ENCODE assay signal across 30 mouse cellular contexts in the genomic region with DNA sequence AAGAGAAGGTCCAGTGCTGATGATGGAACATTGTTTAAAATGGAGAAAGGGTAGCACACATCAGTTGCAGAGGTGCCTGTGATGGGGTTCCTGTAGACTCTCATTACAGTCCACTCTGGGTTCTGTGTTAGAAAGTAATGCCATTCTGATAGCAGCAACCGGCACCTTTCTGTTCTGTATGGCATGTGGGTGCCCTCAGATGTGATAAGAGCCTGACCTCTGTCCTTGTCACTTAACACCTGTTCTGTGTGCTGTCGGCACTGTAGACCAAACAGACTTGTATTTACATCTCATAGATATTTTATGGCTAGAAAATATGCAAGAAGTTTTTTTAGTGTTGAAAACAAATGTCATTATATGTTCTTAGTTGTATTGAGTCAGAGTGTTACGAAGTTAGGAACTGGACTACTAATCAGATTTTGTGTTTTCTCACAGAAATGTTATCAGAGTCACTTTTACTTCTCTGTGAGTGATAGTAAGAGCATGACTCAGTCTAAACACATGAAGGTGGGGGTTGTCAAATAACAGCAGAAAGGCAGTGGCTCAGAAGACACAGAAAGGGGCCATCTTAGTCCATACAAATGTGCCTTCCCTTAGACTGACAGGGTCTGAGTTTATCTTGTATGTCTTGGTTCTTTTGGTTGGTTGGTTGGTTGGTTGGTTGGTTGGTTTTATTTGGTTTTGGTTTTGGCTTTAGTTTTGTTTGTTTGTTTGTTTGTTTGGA. TPM values are rescaled to one million over a fixed set of nuclear protein-coding genes. Genes with fewer than 3 reads are reported as not detected.
A peak's percentile ranks its signal among the peaks of the same experiment; 100 is the strongest.
DNase-seq lines count a peak whose midpoint lies in the region; ATAC-seq lines count a peak whose summit lies in the region.
"Had no signal": no experiment of that assay in that cellular context is flagged by ENCODE, and none has a peak within 500 bp of the region (broad histone marks: within the 10 kb centered on the region; RNA-seq: fewer than 3 reads in every experiment).

No protein-coding gene starts in this region.

- H3K9me3 ChIP-seq in heart, embryonic 12.5 days (replicated peaks), result no peaks in the 10 kb centered on the region
- no peaks in the 10 kb centered on the region for H3K9me3 ChIP-seq in liver, embryonic 12.5 days (replicated peaks)
- H3K9me3 ChIP-seq in liver, embryonic 16.5 days (replicated peaks; ENCODE audit: control insufficient read depth, low read length), result no peaks in the 10 kb centered on the region
- H3K9me3 ChIP-seq in midbrain, embryonic 10.5 days (replicated peaks), result no peaks in the 10 kb centered on the region
- H3K9me3 ChIP-seq: embryonic facial prominence, embryonic 13.5 days; embryonic facial prominence, embryonic 15.5 days; forebrain, embryonic 10.5 days; forebrain, embryonic 12.5 days; G1E had no signal

- H3K36me3 ChIP-seq in heart, embryonic 12.5 days, result peaks cover 36% of the 10 kb centered on the region
- peaks cover 24% of the 10 kb centered on the region for H3K36me3 ChIP-seq in liver, embryonic 12.5 days
- H3K36me3 ChIP-seq in liver, embryonic 16.5 days (ENCODE audit: control insufficient read depth, insufficient read depth), result peaks cover 2% of the 10 kb centered on the region; the same call in 1 of the 2 replicates
- peaks cover 33% of the 10 kb centered on the region for H3K36me3 ChIP-seq in midbrain, embryonic 10.5 days

- DNase-seq in heart, adult 11 months, result peak; percentile 49
- DNase-seq in liver, result no peak
- no peak for DNase-seq in midbrain, embryonic 10.5 days (ENCODE audit: low spot score)
- no peak for DNase-seq in adrenal gland, postnatal 10 days
- DNase-seq: adrenal gland, adult 2 months; adrenal gland, postnatal 14 days; adrenal gland, postnatal 36 days; B cell, adult 2 months; cerebellum, adult 11 months; cerebellum, adult 18-20 months; cerebellum, adult 8-10 months; cerebellum, adult 9-11 months; cerebellum, postnatal 14 days; cerebellum, postnatal 36 days; embryo, embryonic 11 days had no signal

- peaks cover 5% of the 10 kb centered on the region; the same call in 1 of the 2 replicates for H3K4me1 ChIP-seq in heart, embryonic 12.5 days (replicated peaks)
- H3K4me1 ChIP-seq in liver, embryonic 12.5 days, result peaks cover 14% of the 10 kb centered on the region
- no peaks in the 10 kb centered on the region for H3K4me1 ChIP-seq in liver, embryonic 16.5 days (ENCODE audit: control insufficient read depth, low read depth, low read length)
- no peaks in the 10 kb centered on the region for H3K4me1 ChIP-seq in midbrain, embryonic 10.5 days
- H3K4me1 ChIP-seq: embryonic facial prominence, embryonic 13.5 days; embryonic facial prominence, embryonic 15.5 days; forebrain, embryonic 10.5 days had no signal

- no peaks in the 10 kb centered on the region for H3K27me3 ChIP-seq in heart, embryonic 12.5 days (replicated peaks)
- H3K27me3 ChIP-seq in liver, embryonic 12.5 days (replicated peaks), result no peaks in the 10 kb centered on the region
- no peaks in the 10 kb centered on the region for H3K27me3 ChIP-seq in liver, embryonic 16.5 days (ENCODE audit: control insufficient read depth, insufficient read depth, low read depth, low read length)
- no peaks in the 10 kb centered on the region for H3K27me3 ChIP-seq in midbrain, embryonic 10.5 days (ENCODE audit: low read depth, poor library complexity, severe bottlenecking)
- H3K27me3 ChIP-seq: CH12.LX; embryonic facial prominence, embryonic 13.5 days; embryonic facial prominence, embryonic 15.5 days; forebrain, embryonic 12.5 days had no signal

- no peak overlapping the region for H3K9ac ChIP-seq in heart, embryonic 12.5 days
- H3K9ac ChIP-seq in liver, embryonic 12.5 days, result no peak overlapping the region
- H3K9ac ChIP-seq in liver, embryonic 16.5 days (ENCODE audit: low read depth, low read length), result no peak overlapping the region
- H3K9ac ChIP-seq: embryonic facial prominence, embryonic 13.5 days; embryonic facial prominence, embryonic 15.5 days; forebrain, embryonic 12.5 days had no signal

- H3K4me2 ChIP-seq in heart, embryonic 12.5 days, result no peak overlapping the region
- no peak overlapping the region for H3K4me2 ChIP-seq in liver, embryonic 12.5 days
- H3K4me2 ChIP-seq in liver, embryonic 16.5 days (ENCODE audit: low read depth, low read length), result no peak overlapping the region
- H3K4me2 ChIP-seq: embryonic facial prominence, embryonic 13.5 days; embryonic facial prominence, embryonic 15.5 days; forebrain, embryonic 12.5 days had no signal

- WGBS in heart, embryonic 12.5 days, result 36% methylated on average over 3 of the region's 3 CpGs
- 44% methylated on average over 3 of the region's 3 CpGs for WGBS in liver, embryonic 12.5 days (ENCODE audit: insufficient replicate concordance)
- WGBS in liver, embryonic 16.5 days (ENCODE audit: insufficient replicate concordance), result 35% methylated on average over 3 of the region's 3 CpGs
- 87% methylated on average over 3 of the region's 3 CpGs for WGBS in midbrain, embryonic 10.5 days

- no peak overlapping the region for H3K27ac ChIP-seq in heart, embryonic 12.5 days (ENCODE audit: poor library complexity, severe bottlenecking)
- no peak overlapping the region for H3K27ac ChIP-seq in liver, embryonic 12.5 days
- H3K27ac ChIP-seq in liver, embryonic 16.5 days (ENCODE audit: low read length), result no peak overlapping the region
- H3K27ac ChIP-seq in midbrain, embryonic 10.5 days (replicated peaks), result no peak overlapping the region
- H3K27ac ChIP-seq: embryonic facial prominence, embryonic 13.5 days; embryonic facial prominence, embryonic 15.5 days; forebrain, embryonic 10.5 days; forebrain, embryonic 12.5 days had no signal

- H3K4me3 ChIP-seq in heart, embryonic 12.5 days, result no peak overlapping the region
- no peak overlapping the region for H3K4me3 ChIP-seq in liver, embryonic 12.5 days
- H3K4me3 ChIP-seq in liver, embryonic 16.5 days (ENCODE audit: low read depth, low read length), result no peak overlapping the region
- H3K4me3 ChIP-seq in midbrain, embryonic 10.5 days, result no peak overlapping the region
- H3K4me3 ChIP-seq: embryonic facial prominence, embryonic 13.5 days; embryonic facial prominence, embryonic 15.5 days; erythroblast, embryonic 14.5 days; forebrain, embryonic 10.5 days; forebrain, embryonic 12.5 days had no signal

- ATAC-seq in heart, embryonic 12.5 days (ENCODE audit: insufficient number of reproducible peaks, low FRiP score), result no peak
- ATAC-seq in liver, embryonic 12.5 days, result peak; percentile 70
- ATAC-seq in liver, embryonic 16.5 days (ENCODE audit: low read depth), result peak; percentile 35; the same call in 1 of the 2 replicates
- ATAC-seq in megakaryocyte-erythroid progenitor cell, adult 5-6 weeks (replicated peaks; ENCODE audit: low FRiP score, low TSS enrichment, poor library complexity, severe bottlenecking), result peak; percentile 88
- ATAC-seq: CD4-positive, CD25-positive, alpha-beta regulatory T cell, adult 4 months; forebrain, embryonic 14.5 days; forebrain, embryonic 16.5 days had no signal

RNA-seq across cellular contexts. Expression of gene Vamp4, which starts 27.2 kb away (rescaled TPM):
- polyA plus RNA-seq in heart, embryonic 12.5 days (2016; fragmentation: Nextera tagmentation; extraction: Ambion mirVana), result 36.3 and 37.8 TPM in 2 replicates
- 19.6 and 19.7 TPM in 2 replicates for polyA plus RNA-seq in liver, embryonic 12.5 days (2016; fragmentation: Nextera tagmentation; extraction: Ambion mirVana)
- 12.7 and 16.2 TPM in 2 replicates for polyA plus RNA-seq in liver, embryonic 16.5 days (2015; fragmentation: Nextera tagmentation; extraction: Ambion mirVana)
- total RNA-seq in megakaryocyte-erythroid progenitor cell, adult 5-6 weeks (2014; fragmentation: Nextera tagmentation), result 13.2 and 15.5 TPM in 2 replicates
- 15.9 and 19.2 TPM in 2 replicates for total RNA-seq in megakaryocyte-erythroid progenitor cell, adult 5-6 weeks (2017)
- polyA plus RNA-seq in midbrain, embryonic 10.5 days (2016; fragmentation: Nextera tagmentation; extraction: Ambion mirVana), result 52.3 and 53.0 TPM in 2 replicates
- 10 to 100 TPM; 28.2 to 36.7 TPM for total RNA-seq in adrenal gland, postnatal 10 days (2021)

RNA-seq across cellular contexts. Expression of gene Myoc, which starts 41.4 kb away (rescaled TPM):
- polyA plus RNA-seq in heart, embryonic 12.5 days (2016; fragmentation: Nextera tagmentation; extraction: Ambion mirVana), result not detected in 2 replicates
- not detected in 2 replicates for polyA plus RNA-seq in liver, embryonic 12.5 days (2016; fragmentation: Nextera tagmentation; extraction: Ambion mirVana)
- 0.07 TPM in 1 of 2 replicates, not detected in the other for polyA plus RNA-seq in liver, embryonic 16.5 days (2015; fragmentation: Nextera tagmentation; extraction: Ambion mirVana)
- total RNA-seq in megakaryocyte-erythroid progenitor cell, adult 5-6 weeks (2014; fragmentation: Nextera tagmentation), result not detected in 2 replicates
- total RNA-seq in megakaryocyte-erythroid progenitor cell, adult 5-6 weeks (2017), result not detected in 2 replicates
- polyA plus RNA-seq in midbrain, embryonic 10.5 days (2016; fragmentation: Nextera tagmentation; extraction: Ambion mirVana), result not detected in 2 replicates
- 1 to 10 TPM in 1 of 2 experiments, under 1 TPM in 1; 0.69 to 1.5 TPM for total RNA-seq in adrenal gland, postnatal 10 days (2021)
- total RNA-seq: CH12.LX; common myeloid progenitor, adult 5-6 weeks had no signal
- polyA plus RNA-seq: CD4-positive, CD25-positive, alpha-beta regulatory T cell, adult 4 months; embryonic facial prominence, embryonic 13.5 days; erythroblast, embryonic 14.5 days; forebrain, embryonic 10.5 days; forebrain, embryonic 12.5 days; forebrain, embryonic 14.5 days; forebrain, embryonic 16.5 days; G1E had no signal

RNA-seq across cellular contexts. Expression of gene Mettl13, which starts 49.2 kb away (rescaled TPM):
- polyA plus RNA-seq in heart, embryonic 12.5 days (2016; fragmentation: Nextera tagmentation; extraction: Ambion mirVana), result 13.9 and 15.1 TPM in 2 replicates
- 20.9 and 22.7 TPM in 2 replicates for polyA plus RNA-seq in liver, embryonic 12.5 days (2016; fragmentation: Nextera tagmentation; extraction: Ambion mirVana)
- polyA plus RNA-seq in liver, embryonic 16.5 days (2015; fragmentation: Nextera tagmentation; extraction: Ambion mirVana), result 7.3 and 8.0 TPM in 2 replicates
- 17.3 and 22.4 TPM in 2 replicates for total RNA-seq in megakaryocyte-erythroid progenitor cell, adult 5-6 weeks (2014; fragmentation: Nextera tagmentation)
- total RNA-seq in megakaryocyte-erythroid progenitor cell, adult 5-6 weeks (2017), result 24.9 and 29.0 TPM in 2 replicates
- 26.7 and 28.5 TPM in 2 replicates for polyA plus RNA-seq in midbrain, embryonic 10.5 days (2016; fragmentation: Nextera tagmentation; extraction: Ambion mirVana)
- total RNA-seq in adrenal gland, postnatal 10 days (2021), result 10 to 100 TPM; 13.1 to 13.5 TPM
